Mouse (Mus musculus) lung, embryonic 14.5 days (tissue): Measurements from ENCODE around the gene Ccdc124. TPM values are rescaled to one million over a fixed set of nuclear protein-coding genes. Genes with fewer than 3 reads are reported as not detected.

Source experiments
- ATAC-seq: fragments of 200-750 bp; cut with Nextera tagmentation; 2 replicates; pipeline ENCODE4 v1.8.0; 2017; ENCODE audit warnings: mild to moderate bottlenecking, moderate TSS enrichment, moderate library complexity; ENCODE audit not compliant: insufficient read depth
- DNase-seq: peaks from one replicate; pipeline ENCODE4 v3.0.0-alpha.2; 2015
- H3K27ac ChIP-seq: fragments of 300-500 bp; sonication (generic); 2 replicates; pipeline ENCODE4 v1.5.1; 2014; ENCODE audit warnings: low read depth, mild to moderate bottlenecking, moderate library complexity
- H3K27me3 ChIP-seq: fragments of 300-500 bp; sonication (generic); 2 replicates; pipeline ENCODE4 v1.6.1; 2014; ENCODE audit warnings: low read length, control low read depth; ENCODE audit not compliant: insufficient read depth
- H3K36me3 ChIP-seq: fragments of 300-500 bp; sonication (generic); 2 replicates; pipeline ENCODE4 v1.6.1; 2014; ENCODE audit warnings: control low read depth; ENCODE audit not compliant: insufficient read depth
- H3K4me1 ChIP-seq: fragments of 300-500 bp; sonication (generic); 2 replicates; pipeline ENCODE4 v1.6.1; 2014; ENCODE audit warnings: antibody characterized with exemption, control low read depth; ENCODE audit not compliant: insufficient read depth
- H3K4me2 ChIP-seq: fragments of 300-500 bp; sonication (generic); 2 replicates; pipeline ENCODE4 v1.6.1; 2014; ENCODE audit warnings: mild to moderate bottlenecking
- H3K4me3 ChIP-seq: fragments of 300-500 bp; sonication (generic); 2 replicates; pipeline ENCODE4 v1.5.1; 2014; ENCODE audit warnings: low read depth, low read length
- H3K9ac ChIP-seq: fragments of 300-500 bp; sonication (generic); 2 replicates; pipeline ENCODE4 v1.6.1; 2014
- H3K9me3 ChIP-seq: fragments of 300-500 bp; sonication (generic); 2 replicates; pipeline ENCODE4 v1.6.1; 2016; ENCODE audit warnings: low read depth, low read length, control low read depth
- CTCF ChIP-seq: IDR thresholded peaks from 2 replicates; pipeline ENCODE4 v1.5.1; 2016; ENCODE audit warnings: antibody characterized with exemption, low read depth
- WGBS: fragments of 180-500 bp; shearing (Covaris S2); extraction: QIAGEN DNeasy Blood & Tissue Kit; methylation state at CpG from one replicate; pipeline ENCODE4 v1.1.7; 2014; 5-methylcytosine and 5-hydroxymethylcytosine counted together
- polyA plus RNA-seq: library from polyadenylated mRNA; unstranded; fragments of >200 nt; fragmentation: Nextera tagmentation; extraction: Ambion mirVana; gene quantifications from 2 replicates; pipeline ENCODE4 v1.2.1, GENCODE M21; 2014

Ccdc124 gene
- polyA plus RNA-seq, 1 experiment from 2014 or later: 125 TPM

DNA sequence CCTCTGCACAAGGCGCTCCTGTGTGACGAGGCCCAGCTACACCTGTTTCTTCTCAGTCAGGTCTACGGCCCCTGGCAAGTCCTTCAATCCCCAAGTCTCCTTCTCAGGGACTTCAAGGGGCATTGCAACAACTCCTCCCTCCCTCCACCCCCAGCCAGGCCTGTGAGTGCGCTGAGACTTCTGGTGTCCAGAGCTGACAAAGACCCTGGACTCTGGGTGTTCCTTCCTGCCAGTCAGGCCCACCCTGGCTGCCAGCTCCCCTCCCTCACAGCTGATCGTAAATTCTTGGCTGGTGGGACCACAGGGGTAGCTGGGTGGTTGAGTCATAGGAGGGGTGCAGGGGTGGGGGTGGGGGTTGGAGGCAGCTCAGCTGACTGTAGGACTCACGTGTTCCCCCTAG, 21.9 kb downstream of the Ccdc124 start:
- 50% methylated on average over 6 of the region's 6 CpGs for WGBS
- no peak for TF ChIP-seq CTCF
- H3K9me3 ChIP-seq: no peaks in the 10 kb centered on the region

DNA sequence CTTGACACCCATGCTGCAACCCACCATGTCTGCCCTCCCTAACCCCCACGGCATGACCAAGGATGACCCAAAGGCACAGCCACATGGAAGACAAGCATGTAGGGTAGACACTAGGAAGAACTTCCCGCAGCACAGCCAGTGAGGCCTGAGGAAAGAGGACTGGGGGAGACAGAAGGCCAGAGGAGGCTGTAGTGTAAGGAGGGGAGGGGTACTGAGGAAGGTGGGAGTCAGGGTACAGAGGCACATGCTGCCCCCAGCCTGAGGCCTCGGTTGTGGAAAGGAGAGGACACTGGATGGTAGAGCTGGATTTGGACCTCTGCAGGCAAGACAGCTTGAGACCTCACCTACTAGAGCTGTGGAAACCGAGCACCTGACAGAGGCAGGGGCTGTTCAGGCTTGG, 22.8 kb downstream of the Ccdc124 start:
- Histone ChIP-seq H3K4me3 (no peak overlapping the region), H3K9me3 (no peaks in the 10 kb centered on the region), H3K4me2 (no peak overlapping the region), H3K9ac (no peak overlapping the region), H3K27me3 (no peaks in the 10 kb centered on the region), H3K27ac (no peak overlapping the region), H3K36me3 (no peaks in the 10 kb centered on the region), H3K4me1 (no peaks in the 10 kb centered on the region)
- 71% methylated on average over 4 of the region's 4 CpGs for WGBS
- TF ChIP-seq CTCF: no peak
- DNase-seq (no peak), ATAC-seq (no peak)

More for the DNA sequence above, 21.9 kb downstream of the Ccdc124 start:
- Histone ChIP-seq H3K36me3 (no peaks in the 10 kb centered on the region), H3K9ac (no peak overlapping the region), H3K4me1 (no peaks in the 10 kb centered on the region), H3K4me3 (no peak overlapping the region), H3K4me2 (no peak overlapping the region), H3K27me3 (no peaks in the 10 kb centered on the region), H3K27ac (no peak overlapping the region)
- no peak for ATAC-seq
- DNase-seq: no peak

DNA sequence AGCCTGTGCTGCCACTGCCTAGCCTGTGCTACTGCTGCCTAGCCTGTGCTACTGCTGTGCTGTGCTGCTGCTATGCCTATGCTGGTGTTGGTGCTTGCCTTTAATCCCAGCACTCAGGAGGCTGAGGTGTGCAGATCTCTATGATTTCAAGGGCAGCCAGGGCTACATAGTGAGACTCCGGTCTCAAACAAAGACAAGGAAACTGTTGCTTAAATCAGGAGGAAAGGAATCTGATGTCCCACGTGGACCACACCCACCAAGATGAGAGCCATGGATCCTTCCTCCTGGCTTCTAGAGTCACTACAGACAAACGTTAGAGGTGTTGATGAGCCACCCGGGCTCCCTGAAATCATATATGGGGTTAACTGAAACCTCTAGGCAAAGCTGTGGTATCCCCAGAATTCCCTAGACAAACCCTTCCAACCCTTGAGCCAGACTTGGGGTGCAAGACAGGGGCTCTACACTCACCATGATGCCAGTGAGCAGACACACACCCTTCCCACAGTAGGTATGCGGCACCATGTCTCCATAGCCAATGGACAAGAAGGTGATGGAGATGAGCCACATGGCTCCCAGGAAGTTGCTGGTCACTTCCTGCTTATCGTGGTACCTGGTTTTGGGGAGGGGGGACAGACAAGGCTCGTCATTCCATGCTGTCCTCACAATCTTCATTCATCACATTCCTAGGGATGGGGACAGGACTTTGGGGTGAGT, 23.4 kb downstream of the Ccdc124 start:
- no peak for ATAC-seq
- no peak overlapping the region for H3K27ac ChIP-seq
- WGBS: 68% methylated on average over 7 of the region's 7 CpGs
- H3K9ac ChIP-seq: no peak overlapping the region
- no peak for DNase-seq
- no peak overlapping the region for H3K4me2 ChIP-seq
- H3K4me1 ChIP-seq: no peaks in the 10 kb centered on the region
- H3K36me3 ChIP-seq: no peaks in the 10 kb centered on the region
- no peaks in the 10 kb centered on the region for H3K9me3 ChIP-seq
- H3K27me3 ChIP-seq: no peaks in the 10 kb centered on the region
- TF ChIP-seq CTCF: no peak
- H3K4me3 ChIP-seq: no peak overlapping the region

DNA sequence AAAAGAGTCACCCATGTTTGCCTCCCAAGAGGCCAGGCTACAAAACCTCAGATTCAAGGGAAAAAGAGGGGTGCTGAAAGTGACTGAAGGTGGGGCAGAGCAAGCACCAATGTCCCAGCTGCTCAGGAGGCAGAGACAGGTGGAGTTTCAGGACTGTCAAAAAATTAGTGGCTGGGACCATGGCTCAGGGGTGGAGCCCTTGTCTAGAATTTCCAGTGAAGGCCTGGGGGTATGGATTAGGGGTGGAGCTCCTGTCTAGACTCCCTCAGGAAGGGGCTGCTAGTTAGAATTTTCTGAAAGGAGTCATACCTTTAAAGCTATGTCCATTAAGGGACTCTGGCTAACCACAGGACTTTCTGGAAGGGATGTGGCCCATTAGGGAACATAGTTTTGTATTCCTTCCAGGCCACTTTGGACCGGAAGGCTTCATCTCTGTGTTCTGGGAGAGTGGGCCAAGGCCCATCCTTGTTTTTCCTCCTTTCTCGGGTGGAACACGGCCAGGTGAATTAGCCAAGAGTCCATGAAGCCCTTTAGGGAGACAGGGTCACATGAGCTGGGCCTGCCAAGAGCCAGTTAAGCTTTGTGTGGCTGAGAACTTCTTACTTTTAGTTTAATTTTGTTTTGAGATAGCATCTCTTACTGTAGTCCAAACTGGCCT, 24.3 kb downstream of the Ccdc124 start:
- no peak for TF ChIP-seq CTCF
- no peak for DNase-seq
- H3K4me3 ChIP-seq: no peak overlapping the region
- no peaks in the 10 kb centered on the region for H3K4me1 ChIP-seq
- H3K36me3 ChIP-seq: no peaks in the 10 kb centered on the region
- H3K27ac ChIP-seq: no peak overlapping the region
- no peak overlapping the region for H3K4me2 ChIP-seq
- H3K9ac ChIP-seq: no peak overlapping the region
- WGBS: 83% methylated on average over 3 of the region's 3 CpGs
- H3K27me3 ChIP-seq: no peaks in the 10 kb centered on the region
- ATAC-seq: no peak
- H3K9me3 ChIP-seq: no peaks in the 10 kb centered on the region

DNA sequence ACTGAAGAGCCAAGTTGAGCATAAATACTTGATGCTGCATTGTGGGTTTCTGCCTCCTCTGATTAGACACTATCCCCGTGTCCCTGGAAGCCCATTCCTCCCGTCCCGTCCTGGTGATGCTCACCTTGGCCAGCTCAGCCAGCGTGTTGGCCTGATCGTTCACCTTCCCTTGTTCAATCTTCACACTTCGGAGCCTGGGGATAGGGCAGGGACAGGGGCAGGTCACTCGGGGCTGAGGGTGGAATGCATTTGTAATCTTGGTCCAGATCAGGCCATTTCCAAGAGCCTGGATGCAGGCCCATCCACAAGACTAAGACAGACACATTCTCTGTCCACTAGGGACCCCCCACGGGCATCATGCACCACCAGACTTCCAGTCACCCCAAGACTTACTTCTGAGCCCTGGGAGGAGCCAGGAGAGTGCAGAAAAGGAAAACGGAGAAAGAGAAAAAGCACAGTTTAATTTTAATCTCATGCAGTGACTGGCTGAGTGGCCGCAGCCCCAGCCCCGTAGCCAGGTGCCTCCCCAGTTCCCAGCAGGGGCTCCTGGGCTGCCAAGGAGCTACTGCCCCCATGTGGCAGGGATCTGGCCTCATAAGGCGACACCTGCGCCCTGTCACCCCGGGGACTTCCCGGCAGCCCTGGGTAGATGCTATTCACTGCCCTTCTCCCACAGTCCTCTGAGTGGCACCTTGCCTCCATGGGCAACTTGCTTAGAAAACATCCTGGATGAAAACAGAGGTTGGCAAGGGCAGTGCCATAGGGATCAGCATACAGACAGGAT, 27.2 kb downstream of the Ccdc124 start:
- peak; percentile 24; the same call in 1 of the 2 replicates for TF ChIP-seq CTCF
- no peak overlapping the region for H3K4me2 ChIP-seq
- H3K4me3 ChIP-seq: no peak overlapping the region
- H3K36me3 ChIP-seq: no peaks in the 10 kb centered on the region
- H3K4me1 ChIP-seq: no peaks in the 10 kb centered on the region
- H3K27ac ChIP-seq: no peak overlapping the region
- no peaks in the 10 kb centered on the region for H3K27me3 ChIP-seq
- no peaks in the 10 kb centered on the region for H3K9me3 ChIP-seq
- 51% methylated on average over 15 of the region's 15 CpGs for WGBS
- ATAC-seq (no peak), DNase-seq (no peak)
- H3K9ac ChIP-seq: no peak overlapping the region

DNA sequence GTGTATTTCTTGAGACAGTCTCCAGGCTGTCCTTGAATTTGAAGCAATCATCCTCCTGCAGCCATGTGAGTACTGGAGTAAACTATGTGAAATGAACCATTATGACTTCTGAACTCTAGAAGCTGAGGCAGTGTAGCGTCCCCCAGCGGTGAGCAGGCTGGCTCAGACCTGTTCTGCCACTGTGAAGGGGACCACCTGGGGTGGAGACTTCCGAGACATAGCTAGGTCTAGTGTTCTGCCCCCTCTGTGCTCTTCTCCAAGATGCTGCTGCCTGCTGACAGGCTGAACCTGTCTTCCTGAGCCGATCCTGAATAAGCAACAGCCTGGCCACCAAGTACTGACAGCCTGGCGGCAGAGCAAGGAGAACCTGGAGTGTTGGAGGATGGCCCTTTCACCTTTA, 28.6 kb downstream of the Ccdc124 start:
- ATAC-seq: no peak
- WGBS: 39% methylated on average over 5 of the region's 5 CpGs
- no peak overlapping the region for H3K4me2 ChIP-seq
- H3K9me3 ChIP-seq: no peaks in the 10 kb centered on the region
- no peaks in the 10 kb centered on the region for H3K36me3 ChIP-seq
- H3K9ac ChIP-seq: no peak overlapping the region
- H3K27ac ChIP-seq: no peak overlapping the region
- no peak overlapping the region for H3K4me3 ChIP-seq
- DNase-seq: no peak
- TF ChIP-seq CTCF: no peak
- no peaks in the 10 kb centered on the region for H3K4me1 ChIP-seq
- H3K27me3 ChIP-seq: no peaks in the 10 kb centered on the region

DNA sequence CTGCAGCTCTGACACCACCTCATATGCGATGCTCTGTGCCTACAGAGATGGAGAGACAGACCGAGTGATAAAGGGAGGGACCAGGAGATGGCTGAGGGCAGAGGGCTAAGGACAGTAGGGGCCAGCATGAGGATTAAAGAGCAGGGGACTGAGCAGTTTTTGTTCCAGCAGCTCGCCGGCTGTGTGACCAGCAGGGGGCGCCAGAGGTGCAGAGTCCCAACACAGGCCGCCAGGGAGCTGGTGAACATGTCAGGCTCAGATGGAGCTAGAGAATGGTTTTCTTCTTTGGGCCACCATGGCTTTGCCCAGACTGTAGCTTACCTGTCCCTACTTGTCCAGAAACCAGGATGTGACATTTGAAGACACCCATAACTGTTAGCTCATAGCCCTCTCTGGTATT, 29.2 kb downstream of the Ccdc124 start:
- Histone ChIP-seq H3K4me3 (no peak overlapping the region), H3K27ac (no peak overlapping the region), H3K4me2 (no peak overlapping the region), H3K9me3 (no peaks in the 10 kb centered on the region), H3K9ac (no peak overlapping the region), H3K36me3 (no peaks in the 10 kb centered on the region), H3K4me1 (no peaks in the 10 kb centered on the region), H3K27me3 (no peaks in the 10 kb centered on the region)
- DNase-seq (peak; percentile 91), ATAC-seq (peak; percentile 10; the same call in 1 of the 2 replicates)
- WGBS: 1% methylated on average over 6 of the region's 6 CpGs
- peak; percentile 98 for TF ChIP-seq CTCF
